In genomic region chr13:43714741-43715140, GRCm38 (mm10) we compare ENCODE assay signal across 23 mouse cellular contexts.
A peak's percentile ranks its signal among the peaks of the same experiment; 100 is the strongest.
DNase-seq lines count a peak whose midpoint lies in the region; ATAC-seq lines count a peak whose summit lies in the region.
"Had no signal": no experiment of that assay in that cellular context is flagged by ENCODE, and none has a peak within 500 bp of the region (broad histone marks: within the 10 kb centered on the region; RNA-seq: fewer than 3 reads in every experiment).

No protein-coding gene starts in this region.

- peak; percentile 31 to 77 for DNase-seq in frontal cortex, adult 2 months (ENCODE audit: extremely low spot score in 1 of 2, low spot score in 1 of 2)
- DNase-seq in frontal cortex, postnatal 10 days (ENCODE audit: low spot score in 2 of 2), result no peak
- DNase-seq in right cerebral cortex, adult 18-20 months, result peak; percentile 75
- DNase-seq in right cerebral cortex, postnatal 4 days, result no peak
- DNase-seq in fat pad, adult 2 months (ENCODE audit: extremely low read depth, low read depth, low spot score), result peak; percentile 4
- no peak for DNase-seq in adrenal gland, postnatal 4 days (ENCODE audit: low spot score in 2 of 2)
- DNase-seq: adrenal gland, adult 2 months; forebrain, postnatal 0 days; gastrocnemius, postnatal 14 days; heart, adult 2 months; heart, postnatal 4 days; kidney, postnatal 36 days; lung, adult 18-20 months; lung, postnatal 36 days had no signal

- no peaks in the 10 kb centered on the region for H3K36me3 ChIP-seq in heart, embryonic 12.5 days
- H3K36me3 ChIP-seq: embryonic facial prominence, embryonic 15.5 days; forebrain, embryonic 10.5 days; heart, embryonic 15.5 days; midbrain, embryonic 15.5 days had no signal

- WGBS in heart, embryonic 12.5 days, result 80% methylated on average over 6 of the region's 6 CpGs

- H3K27ac ChIP-seq in heart, embryonic 12.5 days (ENCODE audit: poor library complexity, severe bottlenecking), result no peak overlapping the region
- H3K27ac ChIP-seq: embryonic facial prominence, embryonic 15.5 days; forebrain, embryonic 10.5 days; heart, adult 2 months; heart, embryonic 15.5 days; midbrain, embryonic 15.5 days; stomach, postnatal 0 days had no signal

- H3K9me3 ChIP-seq in heart, embryonic 12.5 days (replicated peaks), result no peaks in the 10 kb centered on the region
- H3K9me3 ChIP-seq: embryonic facial prominence, embryonic 15.5 days; forebrain, embryonic 10.5 days; heart, embryonic 15.5 days; midbrain, embryonic 15.5 days had no signal

- no peak overlapping the region for H3K4me3 ChIP-seq in heart, embryonic 12.5 days
- H3K4me3 ChIP-seq: embryonic facial prominence, embryonic 15.5 days; forebrain, embryonic 10.5 days; heart, adult 2 months; heart, embryonic 15.5 days; midbrain, embryonic 15.5 days had no signal

- H3K4me2 ChIP-seq in heart, embryonic 12.5 days, result no peak overlapping the region
- H3K4me2 ChIP-seq: embryonic facial prominence, embryonic 15.5 days; heart, embryonic 15.5 days; liver, embryonic 11.5 days; midbrain, embryonic 15.5 days had no signal

- ATAC-seq in heart, embryonic 12.5 days (ENCODE audit: insufficient number of reproducible peaks, low FRiP score), result no peak
- ATAC-seq: forebrain, postnatal 0 days; hindbrain, embryonic 16.5 days; intestine, embryonic 16.5 days; midbrain, embryonic 15.5 days had no signal

- no peaks in the 10 kb centered on the region for H3K27me3 ChIP-seq in heart, embryonic 12.5 days (replicated peaks)
- H3K27me3 ChIP-seq: embryonic facial prominence, embryonic 15.5 days; heart, embryonic 15.5 days; midbrain, embryonic 15.5 days had no signal

- no peak overlapping the region for H3K9ac ChIP-seq in heart, embryonic 12.5 days
- H3K9ac ChIP-seq: embryonic facial prominence, embryonic 15.5 days; forebrain, postnatal 0 days; heart, embryonic 15.5 days; midbrain, embryonic 15.5 days had no signal

- peaks cover 6% of the 10 kb centered on the region for H3K4me1 ChIP-seq in heart, embryonic 12.5 days (replicated peaks)
- H3K4me1 ChIP-seq: embryonic facial prominence, embryonic 15.5 days had no signal

Comparison
In these comparisons a context has a peak if more than half of its experiments do, and no peak if none do; other contexts are left out.
1. DNase-seq: peak in frontal cortex, adult 2 months (2 of 2), right cerebral cortex, adult 18-20 months (single experiment) and fat pad, adult 2 months (single experiment); none in frontal cortex, postnatal 10 days (0 of 2), right cerebral cortex, postnatal 4 days (single experiment) and adrenal gland, postnatal 4 days (0 of 2).